Mouse (Mus musculus) activated CD4-positive, CD25-positive, alpha-beta regulatory T cell, adult 4 months (primary cell): ENCODE results near the gene Bex6. TPM values are rescaled to one million over a fixed set of nuclear protein-coding genes. Genes with fewer than 3 reads are reported as not detected.
"Not testable (repeated sequence)": the region's sequence is repeated elsewhere in the genome, so short reads cannot be mapped to it uniquely, and the experiment has no call there.

Experiments used
- ATAC-seq: one replicate; pipeline ENCODE4 v1.8.0; 2017
- polyA plus RNA-seq, 2 experiments: library from polyadenylated mRNA; unstranded; fragments of 100-300 nt; shearing (Covaris generic); gene quantifications; one replicate each; pipeline ENCODE4 v1.2.1; 2017

The Bex6 gene
- polyA plus RNA-seq, 2 experiments from 2014 or later: not detected

GRCm38 (mm10) chr16:32174340-32175005 lies 5.2 kb upstream of the Bex6 start:
- no peak for ATAC-seq

- no peak for ATAC-seq
These were observed 4.6 kb upstream of the Bex6 start for GRCm38 (mm10) chr16:32175029-32175428.

- ATAC-seq: peak; percentile 73
These were observed 2.5 kb upstream of the Bex6 start for GRCm38 (mm10) chr16:32176896-32177686.

GRCm38 (mm10) chr16:32186056-32186455 lies 6.4 kb downstream of the Bex6 start:
- ATAC-seq: no peak

GRCm38 (mm10) chr16:32189109-32189508 lies 9.5 kb downstream of the Bex6 start:
- ATAC-seq: no peak

- ATAC-seq: peak; percentile 82
These were observed 10.4 kb downstream of the Bex6 start for GRCm38 (mm10) chr16:32190011-32190441.

GRCm38 (mm10) chr16:32200256-32201003 lies 20.8 kb downstream of the Bex6 start:
- ATAC-seq: peak; percentile 72

GRCm38 (mm10) chr16:32201004-32201325 lies 21.3 kb downstream of the Bex6 start:
- ATAC-seq: no peak

- ATAC-seq: peak; percentile 66
These were observed 23.1 kb downstream of the Bex6 start for GRCm38 (mm10) chr16:32202681-32203080.

- ATAC-seq: no peak
These were observed 25.3 kb downstream of the Bex6 start for GRCm38 (mm10) chr16:32204902-32205301.

- no peak for ATAC-seq
These were observed 34.5 kb downstream of the Bex6 start for GRCm38 (mm10) chr16:32214156-32214555.

GRCm38 (mm10) chr16:32214804-32215576 lies 35.4 kb downstream of the Bex6 start:
- ATAC-seq: no peak

GRCm38 (mm10) chr16:32221803-32222202 lies 42.2 kb downstream of the Bex6 start:
- ATAC-seq: no peak

GRCm38 (mm10) chr16:32222399-32222798 lies 42.8 kb downstream of the Bex6 start:
- ATAC-seq: no peak

- ATAC-seq: not testable (repeated sequence)
These were observed 52.4 kb downstream of the Bex6 start for GRCm38 (mm10) chr16:32232050-32232449.

Other genes with a start within 250 kb of the Bex6 start
- under 1 TPM; 0.44 to 0.64 TPM for gene Pigz, start 246.0 kb upstream of the Bex6 start, polyA plus RNA-seq
- gene 0610012G03Rik, start 231.3 kb upstream of the Bex6 start, polyA plus RNA-seq: 1 to 10 TPM; 5.5 to 7.3 TPM
- 10 to 100 TPM; 32.3 to 38.7 TPM for gene Ncbp2, start 231.3 kb upstream of the Bex6 start, polyA plus RNA-seq
- gene Senp5, start 176.5 kb upstream of the Bex6 start, polyA plus RNA-seq: 1 to 10 TPM; 9.4 to 9.5 TPM
- gene Pak2, start 100.5 kb upstream of the Bex6 start, polyA plus RNA-seq: 10 to 100 TPM; 67.6 to 72.8 TPM
- gene Pigx, start 80.1 kb upstream of the Bex6 start, polyA plus RNA-seq: 100 to 1,000 TPM; 138 to 151 TPM
- gene Cep19, start 80.0 kb upstream of the Bex6 start, polyA plus RNA-seq: 10 to 100 TPM; 35.3 to 39.2 TPM
- 10 to 100 TPM; 65.3 to 71.7 TPM for gene Nrros, start 14.2 kb upstream of the Bex6 start, polyA plus RNA-seq
- gene Fbxo45, start 67.3 kb downstream of the Bex6 start, polyA plus RNA-seq: 1 to 10 TPM; 3.5 to 4.2 TPM
- 10 to 100 TPM; 12.5 to 16.2 TPM for gene Wdr53, start 67.4 kb downstream of the Bex6 start, polyA plus RNA-seq
- not detected for gene Smco1, start 91.6 kb downstream of the Bex6 start, polyA plus RNA-seq
- 10 to 100 TPM; 10.1 to 12.7 TPM for gene Rnf168, start 97.6 kb downstream of the Bex6 start, polyA plus RNA-seq
- gene Ubxn7, start 152.4 kb downstream of the Bex6 start, polyA plus RNA-seq: 10 to 100 TPM; 14.2 to 16.1 TPM
- gene Tm4sf19, start 220.7 kb downstream of the Bex6 start, polyA plus RNA-seq: not detected
- gene Tctex1d2, start 239.9 kb downstream of the Bex6 start, polyA plus RNA-seq: 1 to 10 TPM; 2.5 to 4.4 TPM